Mouse (Mus musculus) ovary, postnatal 36 days (tissue): ENCODE data around the gene Mks1.

Experiments used
- DNase-seq: peaks from one replicate; pipeline ENCODE4 v3.0.0; 2022; ENCODE audit warnings: low spot score, mixed read lengths

Mks1 gene

DNA sequence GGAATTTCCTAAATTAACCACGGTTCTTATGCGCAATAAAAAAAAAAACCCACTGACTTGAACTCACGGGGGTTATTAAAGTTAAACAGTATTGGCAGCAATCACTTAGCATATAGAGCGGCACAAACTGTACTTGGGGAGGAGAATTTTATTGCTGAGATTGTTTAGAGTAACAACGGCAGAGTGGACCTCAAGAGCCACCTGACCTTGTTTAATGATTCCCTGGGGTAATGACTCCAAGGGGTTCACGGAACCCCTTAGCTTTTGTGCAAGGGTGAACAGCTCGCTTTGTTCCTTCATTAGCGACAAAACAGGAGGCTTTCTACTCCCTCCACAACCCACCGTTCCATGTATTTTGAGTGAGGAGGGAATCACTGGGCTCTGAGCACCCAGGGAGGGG is 26.8 kb downstream of the Mks1 start:
- DNase-seq: no peak

DNA sequence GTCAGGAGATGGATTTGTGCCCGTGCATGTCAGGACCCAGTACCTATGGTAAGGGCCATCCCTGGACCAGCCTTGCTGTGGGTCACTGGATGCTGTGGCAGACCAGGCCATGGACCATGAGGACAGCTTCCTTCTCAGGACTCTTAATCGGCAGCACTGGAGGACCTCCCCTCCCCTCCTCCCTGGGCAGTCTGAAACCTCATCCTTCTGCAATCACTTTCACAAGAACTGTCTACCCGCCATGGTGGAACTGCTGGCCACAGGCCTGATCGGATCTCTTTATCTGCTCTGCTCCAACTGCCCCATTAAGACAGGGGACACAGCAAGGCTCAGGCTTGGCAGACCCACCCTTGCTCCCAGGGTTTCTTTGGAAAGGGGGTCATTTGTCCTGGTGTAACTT is 28.7 kb downstream of the Mks1 start:
- no peak for DNase-seq

DNA sequence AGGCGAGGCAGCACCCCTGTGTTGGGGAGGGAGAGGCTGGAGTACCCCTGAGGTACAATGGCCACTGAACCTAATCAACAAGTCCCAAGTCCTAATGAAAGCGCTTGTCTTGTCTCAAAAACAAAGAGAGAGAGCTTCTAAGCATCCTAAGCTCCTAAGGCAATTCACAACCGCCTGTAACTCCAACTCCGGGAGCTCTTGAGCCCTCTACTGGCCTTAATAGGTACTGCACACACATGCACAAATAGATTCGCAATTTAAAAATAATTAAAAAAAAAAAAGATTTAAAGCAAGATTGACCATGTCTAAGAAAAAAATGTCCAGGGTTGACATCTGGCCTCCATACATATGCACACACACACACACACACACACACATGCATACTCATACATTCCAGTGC is 30.5 kb downstream of the Mks1 start:
- no peak for DNase-seq

DNA sequence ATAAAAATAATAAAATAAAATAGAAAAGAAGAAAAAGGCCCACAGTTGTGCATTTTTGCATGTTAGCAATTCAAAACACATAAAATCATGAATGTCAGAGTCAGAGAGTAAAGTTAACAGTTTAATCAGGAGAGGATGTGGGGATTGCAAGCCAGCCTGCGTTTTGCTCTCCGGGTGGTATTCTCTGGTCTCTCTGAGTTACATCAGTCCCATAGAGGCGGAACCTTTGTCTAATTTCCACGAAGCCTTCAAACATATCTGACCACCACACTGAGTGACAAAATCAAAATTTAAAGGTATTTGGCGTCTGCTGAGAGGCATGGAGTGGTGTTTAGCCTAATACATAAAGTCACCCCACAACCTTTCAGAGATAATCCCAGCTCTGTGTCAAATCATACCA is 31.8 kb downstream of the Mks1 start:
- DNase-seq: no peak

DNA sequence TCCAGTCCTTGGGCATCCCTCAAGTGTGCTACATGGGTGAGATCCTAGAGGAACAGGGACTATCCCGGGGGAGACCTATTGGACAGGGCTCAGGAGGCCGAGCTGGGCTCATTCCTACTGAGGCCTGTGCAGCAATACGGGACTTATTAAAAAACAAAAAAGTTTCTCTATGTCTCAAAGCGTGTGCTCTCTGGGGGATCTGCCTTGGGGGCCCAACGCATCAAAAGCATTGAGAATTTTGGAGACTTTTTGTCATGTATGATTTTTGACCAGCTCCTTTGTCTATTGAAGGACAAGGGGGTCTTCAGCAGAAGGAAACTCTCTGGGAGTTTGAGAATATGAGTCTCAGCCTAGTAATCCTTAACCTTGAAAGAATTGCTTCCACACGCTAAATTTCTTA is 39.2 kb downstream of the Mks1 start, which contains the start of gene Olfr462:
Olfr462 (minus strand) TSS at position 101 of the 400 bp plus-strand sequence.
- no peak for DNase-seq

DNA sequence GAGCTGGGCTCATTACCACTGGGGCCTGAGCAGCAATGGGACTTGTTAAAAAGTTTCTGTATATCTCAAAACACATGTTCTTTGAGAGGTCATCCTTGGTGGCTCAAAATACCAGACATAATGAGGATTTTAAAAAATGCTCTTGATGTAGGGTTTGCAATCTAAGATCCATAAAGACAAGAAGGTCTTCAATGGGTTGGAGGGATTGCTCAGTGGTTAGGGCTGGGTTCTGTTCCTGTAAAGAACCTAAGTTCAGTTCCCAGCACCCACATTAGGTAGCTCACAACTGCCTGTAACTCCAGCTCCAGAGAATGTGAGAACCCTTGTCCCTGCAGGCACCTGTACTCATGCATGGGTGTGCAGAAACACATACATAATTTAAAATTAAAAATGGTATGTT is 44.3 kb downstream of the Mks1 start, which contains the start of gene Olfr463:
Olfr463 (minus strand) TSS at position 101 of the 400 bp plus-strand sequence.
- DNase-seq: no peak

DNA sequence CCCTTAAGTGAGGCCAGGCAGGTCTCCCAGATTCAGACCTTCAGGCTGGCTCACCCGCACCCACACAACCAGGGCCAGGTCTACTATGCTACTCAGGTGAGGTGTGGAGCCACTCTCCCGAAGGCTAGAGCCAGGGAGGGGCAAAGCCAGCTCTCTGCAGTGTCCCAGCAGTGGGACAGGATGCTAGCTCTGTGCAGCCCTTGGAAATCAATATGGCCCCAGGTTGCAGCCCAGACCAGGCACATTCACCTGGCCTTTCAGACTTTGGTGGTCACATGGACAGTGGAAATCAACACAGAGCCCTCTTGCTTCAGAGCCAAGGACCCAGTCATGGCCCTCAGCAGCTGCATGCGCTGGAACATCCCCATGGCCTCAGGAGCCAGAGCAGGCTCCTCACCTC is 51.3 kb downstream of the Mks1 start:
- no peak for DNase-seq
